Mouse (Mus musculus) cerebellum, adult 11-12 months (tissue): ENCODE measurements at regions not wholly inside any gene's neighbourhood (a gene's known extent, or its start where the extent isn't known, plus 50 kb on each side); places are given as distances from the start of the nearest gene placed in this dataset.

Source experiments
- DNase-seq: peaks from one replicate; pipeline ENCODE4 v3.0.0; 2022

- DNase-seq: no peak
Measured at GRCm38 (mm10) chr6:147686927-147687326, 211.3 kb downstream of the Ccdc91 start.

GRCm38 (mm10) chr6:147698255-147698654 is 222.6 kb downstream of the Ccdc91 start:
- no peak for DNase-seq

GRCm38 (mm10) chr6:147699449-147699848 is 223.8 kb downstream of the Ccdc91 start:
- DNase-seq: no peak

DNA sequence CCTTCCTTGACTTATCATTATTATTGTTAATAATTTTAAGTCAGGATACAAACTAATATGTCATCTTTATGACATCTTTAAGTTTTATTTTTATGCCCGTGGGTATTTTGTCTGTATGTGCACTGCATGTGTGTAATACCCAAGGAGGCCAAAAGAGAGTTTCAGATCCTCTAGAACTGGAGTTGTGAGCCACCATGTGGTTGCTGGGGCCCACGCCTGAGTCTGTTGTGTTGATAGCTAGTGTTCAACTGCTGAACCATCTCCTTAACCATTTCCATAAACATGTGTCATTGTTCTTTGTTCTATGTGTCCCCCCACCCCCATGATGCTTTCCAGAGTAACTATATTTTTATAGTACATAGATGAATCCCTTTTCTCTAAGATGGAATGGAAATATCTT is 225.0 kb downstream of the Ccdc91 start:
- DNase-seq: no peak

GRCm38 (mm10) chr6:147701956-147702355 is 226.3 kb downstream of the Ccdc91 start:
- no peak for DNase-seq

DNA sequence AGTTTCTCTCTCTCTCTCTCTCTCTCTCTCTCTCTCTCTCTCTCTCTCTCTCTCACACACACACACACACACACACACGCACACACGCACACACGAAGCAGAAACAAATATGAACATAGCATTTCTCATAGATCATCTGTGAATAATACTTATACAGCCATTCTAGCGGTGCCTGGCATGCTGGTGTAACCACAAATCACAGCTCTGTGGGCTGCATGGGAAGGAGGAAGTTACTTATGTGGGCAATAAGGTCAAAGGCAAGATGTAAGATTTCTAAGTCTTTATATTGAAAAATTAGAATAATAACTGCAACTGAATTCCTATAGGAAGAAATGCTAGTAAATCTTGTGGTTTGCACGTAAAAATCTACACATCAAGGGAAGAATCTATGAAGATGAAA is 228.7 kb downstream of the Ccdc91 start:
- no peak for DNase-seq

DNA sequence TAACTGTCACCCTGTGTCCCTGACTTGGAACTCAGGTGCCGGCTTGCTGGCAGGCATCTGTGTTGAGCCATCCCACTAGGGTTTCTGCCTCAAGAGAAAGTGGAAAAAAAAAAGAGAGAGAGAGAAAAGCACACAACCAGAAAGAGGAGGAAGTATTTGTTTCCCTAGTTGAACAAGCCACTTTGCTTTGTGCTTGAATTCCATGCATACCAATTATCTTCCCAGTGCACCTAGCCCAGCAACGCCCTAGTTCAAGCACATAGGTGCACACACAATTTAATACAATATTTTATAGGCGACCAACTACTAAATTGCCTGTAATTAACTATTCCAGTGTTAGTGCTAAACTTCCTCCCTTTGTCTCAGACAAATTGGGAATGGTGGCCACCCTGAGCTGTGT is 230.3 kb downstream of the Ccdc91 start:
- no peak for DNase-seq

- DNase-seq: no peak
Measured at GRCm38 (mm10) chr6:147706741-147707140, 231.1 kb downstream of the Ccdc91 start.

DNA sequence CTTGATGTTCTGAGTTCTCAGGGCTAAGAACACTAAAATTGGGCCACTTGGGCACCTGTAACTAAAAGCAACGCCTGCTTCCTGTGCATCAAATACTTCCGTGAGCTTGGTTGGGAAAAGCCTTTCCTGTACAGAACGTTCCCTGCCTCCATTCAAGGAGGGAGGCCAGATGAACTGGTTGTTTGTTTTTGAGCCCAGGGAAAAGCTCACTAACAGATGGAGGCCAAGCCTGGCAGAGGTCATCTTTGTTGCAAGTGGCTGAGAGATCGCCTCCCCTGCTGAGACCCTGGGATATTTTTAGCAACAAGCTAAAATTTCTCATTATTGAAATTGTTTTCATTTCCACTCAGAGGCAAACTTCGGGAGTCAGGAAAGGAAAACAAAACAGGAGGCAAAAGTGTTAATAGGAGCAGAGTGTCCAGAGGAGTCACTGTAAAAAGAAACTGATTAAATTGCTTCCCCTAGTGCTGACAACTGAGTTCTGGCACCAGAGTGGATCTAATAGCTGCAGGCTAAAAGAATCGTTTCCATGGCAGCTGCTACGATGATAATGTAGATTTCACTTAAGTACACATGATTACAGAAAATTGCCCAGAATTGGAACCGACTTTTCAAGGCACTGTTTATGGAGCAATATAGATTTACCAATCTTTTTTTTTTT is 242.6 kb downstream of the Ccdc91 start:
- DNase-seq: peak; percentile 90

DNA sequence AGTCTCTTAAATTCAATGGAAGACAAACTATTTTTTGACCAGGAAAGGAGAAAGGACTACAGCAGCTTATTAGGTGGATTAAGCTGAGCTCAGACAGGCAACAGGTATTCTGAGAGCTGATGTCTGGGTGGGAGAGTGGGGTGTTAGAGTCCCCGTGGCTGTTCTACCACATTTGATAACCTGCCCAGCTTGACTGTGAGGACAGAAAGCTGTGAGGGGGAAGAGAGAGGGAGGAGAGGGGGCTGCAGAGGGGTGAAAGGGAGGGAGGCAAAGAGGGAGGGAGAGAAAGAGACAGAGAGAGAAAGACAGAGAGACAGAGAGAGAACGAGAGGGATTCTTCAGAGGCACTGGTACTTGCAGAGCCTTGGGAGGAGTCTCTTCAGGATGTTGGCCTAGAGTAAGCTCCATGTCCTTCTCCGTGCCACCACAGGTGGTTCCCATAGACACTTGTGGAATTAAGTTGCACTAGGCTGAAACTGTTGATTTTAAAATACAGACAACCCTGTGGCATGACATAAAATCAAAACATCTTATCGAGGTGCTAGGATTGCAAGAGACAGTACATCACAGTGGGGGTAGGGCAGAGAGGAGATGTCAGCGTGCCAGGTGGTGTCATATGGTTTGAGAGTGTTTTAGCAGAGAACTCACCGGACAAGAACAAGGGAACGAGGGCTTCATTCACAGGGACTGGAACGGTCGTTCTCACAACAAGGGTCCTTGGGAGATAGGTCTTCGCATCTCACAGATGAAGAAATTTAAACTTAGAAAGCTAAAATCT is 243.3 kb downstream of the Ccdc91 start:
- DNase-seq: peak; percentile 52

- DNase-seq: no peak
Measured at GRCm38 (mm10) chr6:147719539-147719938, 243.9 kb downstream of the Ccdc91 start.

DNA sequence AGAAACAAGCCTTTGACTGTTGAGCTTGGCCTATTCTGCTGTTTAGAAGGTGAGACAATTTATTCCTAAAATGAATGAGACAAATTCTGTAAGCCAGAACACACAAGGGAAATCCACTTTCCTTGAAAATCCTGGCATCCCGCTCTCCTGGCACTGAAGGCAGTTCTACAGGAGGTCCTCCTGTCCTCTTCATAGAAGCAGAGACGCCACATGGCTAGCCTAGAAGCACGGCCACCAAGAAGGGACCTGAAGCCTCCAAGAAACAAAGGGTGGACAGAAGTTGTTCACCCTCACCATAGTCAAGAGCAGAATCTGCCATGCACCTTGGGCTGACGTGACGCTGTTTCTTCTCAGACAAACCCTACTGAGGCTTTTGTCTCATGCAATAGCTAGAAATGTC is 247.7 kb downstream of the Ccdc91 start:
- DNase-seq: peak; percentile 32

GRCm38 (mm10) chr6:147726987-147727386 is 251.4 kb downstream of the Ccdc91 start:
- DNase-seq: no peak

- no peak for DNase-seq
Measured at GRCm38 (mm10) chr6:147727644-147728533, 252.3 kb downstream of the Ccdc91 start.

GRCm38 (mm10) chr6:147729721-147730120 is 254.1 kb downstream of the Ccdc91 start:
- DNase-seq: no peak

GRCm38 (mm10) chr6:147738621-147739325 is 263.1 kb downstream of the Ccdc91 start:
- DNase-seq: no peak

GRCm38 (mm10) chr6:147741446-147741845 is 265.8 kb downstream of the Ccdc91 start:
- DNase-seq: no peak

DNA sequence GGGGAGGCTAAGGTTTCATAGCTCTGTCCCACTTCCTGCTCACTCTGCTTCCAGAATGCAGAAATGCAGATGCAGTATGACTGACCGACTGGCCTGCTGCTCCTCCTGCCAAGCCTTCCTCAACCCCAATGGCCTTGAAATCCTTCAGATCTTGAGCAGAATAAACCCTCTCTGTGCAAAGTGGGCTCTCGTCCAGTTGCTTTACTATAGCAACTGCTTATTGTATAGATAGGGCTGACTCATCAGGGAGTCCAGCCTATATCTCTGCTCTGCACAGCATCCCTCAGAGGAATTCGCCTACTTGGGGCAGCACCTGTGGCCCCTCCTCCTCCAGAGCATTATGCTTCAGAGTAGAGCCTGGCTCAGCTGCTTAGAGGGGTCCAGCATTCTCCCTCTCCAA is 268.5 kb downstream of the Ccdc91 start:
- no peak for DNase-seq

DNA sequence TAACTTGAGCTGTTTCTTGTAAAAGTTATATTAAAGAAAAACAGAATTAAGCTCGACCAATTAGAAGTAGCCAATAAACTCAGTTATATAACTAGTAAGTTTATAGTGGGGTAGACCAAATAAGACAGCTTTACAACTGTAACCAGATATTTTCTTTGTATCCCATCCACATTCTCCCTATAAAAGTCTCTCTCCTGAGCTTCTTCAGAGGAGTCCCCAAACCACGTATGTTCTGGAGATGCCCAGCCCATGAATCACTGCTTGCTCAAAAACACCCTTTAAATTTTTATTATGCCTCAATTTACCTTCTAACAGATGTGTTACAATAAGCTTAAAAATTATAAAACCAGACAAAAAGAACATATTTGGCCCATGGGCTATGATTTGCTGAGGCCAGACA is 270.1 kb downstream of the Ccdc91 start:
- no peak for DNase-seq

DNA sequence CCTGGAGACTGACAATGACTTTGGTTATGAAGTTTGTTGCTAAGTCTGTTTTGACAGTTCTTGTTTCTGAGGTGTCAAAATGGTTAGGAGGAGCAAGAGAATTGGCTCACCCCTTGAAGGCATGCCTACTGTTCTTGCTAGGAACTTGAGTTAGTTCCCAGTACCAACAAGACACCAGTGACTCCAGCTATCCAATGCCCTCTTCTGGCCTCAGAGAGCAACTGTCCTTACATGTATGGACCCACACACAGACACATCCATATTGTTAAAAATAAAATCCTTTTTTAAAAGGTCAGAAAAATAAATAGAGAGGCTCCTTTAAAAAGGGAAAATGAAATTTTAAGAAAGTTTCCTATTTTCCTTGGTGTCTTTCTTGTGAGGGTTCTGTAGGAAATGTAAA is 272.3 kb downstream of the Ccdc91 start:
- no peak for DNase-seq

DNA sequence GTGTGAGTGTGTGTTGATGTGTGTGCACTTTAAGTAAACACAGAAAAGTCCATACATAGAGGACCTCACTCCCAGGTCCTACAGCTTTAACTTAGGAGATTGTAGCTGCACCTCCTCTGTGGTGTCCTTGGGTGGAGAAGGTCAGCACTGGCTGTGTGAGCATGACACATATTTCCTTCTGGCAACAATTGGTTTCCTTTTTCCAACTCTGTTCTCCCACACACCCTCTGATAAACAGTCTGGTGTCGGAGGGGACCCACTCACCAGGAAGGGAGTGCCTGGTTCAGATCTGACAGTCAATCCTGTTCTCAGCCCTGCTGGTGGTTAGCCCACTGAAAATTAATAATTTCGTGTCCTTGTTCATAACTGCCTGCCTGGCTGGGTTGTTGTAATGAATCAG is 276.7 kb downstream of the Ccdc91 start:
- no peak for DNase-seq

DNA sequence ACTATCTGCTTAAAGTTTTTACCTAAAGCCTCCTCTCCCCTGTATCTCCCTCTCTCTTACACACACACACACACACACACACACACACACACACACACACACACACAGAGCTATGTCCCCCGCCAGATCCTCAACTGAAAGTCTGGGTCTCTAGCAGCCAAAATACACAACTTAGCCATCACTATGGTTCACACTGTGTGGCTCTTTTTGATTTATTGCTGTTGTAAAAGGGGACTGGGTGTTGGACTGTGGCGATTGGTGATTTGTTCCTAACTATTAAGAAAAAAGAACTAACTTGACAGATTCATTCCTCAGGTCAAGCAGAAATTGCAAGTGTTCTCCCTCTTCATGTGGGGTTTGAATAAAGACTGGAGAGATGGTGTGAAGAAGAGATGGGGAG is 278.2 kb downstream of the Ccdc91 start:
- DNase-seq: no peak
